Mouse (Mus musculus): ENCODE data around the gene Rbm25. TPM values are rescaled to one million over a fixed set of nuclear protein-coding genes. Genes with fewer than 3 reads are reported as not detected.

Gene Rbm25
- total RNA-seq, 2 experiments from 2014 or later, result 92.2 to 103 TPM

DNA sequence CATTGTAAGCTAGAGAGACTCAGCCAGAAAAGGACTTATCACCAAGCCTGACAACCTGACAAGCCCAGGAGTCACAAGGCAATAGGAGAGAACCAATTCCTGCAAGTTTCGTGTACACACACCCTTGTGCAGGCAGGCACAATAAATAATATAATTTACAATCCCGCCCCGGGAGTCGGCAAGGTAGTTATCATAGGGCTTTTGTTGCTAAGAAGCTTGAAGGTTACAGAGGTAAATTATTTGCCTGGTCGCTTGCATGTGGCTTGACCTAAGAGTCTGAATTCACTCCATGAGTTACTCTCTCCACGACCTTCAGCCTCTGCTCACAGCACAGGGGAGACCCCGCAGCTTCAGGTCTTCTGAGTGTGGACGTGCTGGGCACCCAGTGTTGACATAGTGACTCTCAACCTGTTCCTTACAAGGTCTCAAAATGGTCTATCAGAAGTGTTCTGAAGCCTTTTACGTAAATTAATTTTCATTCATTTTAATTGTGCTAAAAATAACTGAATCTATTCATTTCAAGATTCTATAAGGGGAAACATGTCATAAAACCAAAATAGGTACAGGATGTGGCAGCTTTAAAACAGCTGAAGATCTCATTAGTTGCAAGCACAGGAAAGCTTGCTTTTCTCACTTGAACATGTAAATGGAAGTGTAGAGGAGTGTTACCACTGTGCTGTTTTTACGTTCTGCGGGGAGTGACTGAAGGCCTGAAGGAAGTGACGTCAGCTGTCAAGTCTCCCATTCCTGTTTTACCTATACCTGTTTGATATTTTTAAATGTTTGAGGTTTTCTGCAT is 95.7 kb downstream of the Rbm25 start:
- DNase-seq (ENCODE audit: low spot score in 2 of 2), result no peak

DNA sequence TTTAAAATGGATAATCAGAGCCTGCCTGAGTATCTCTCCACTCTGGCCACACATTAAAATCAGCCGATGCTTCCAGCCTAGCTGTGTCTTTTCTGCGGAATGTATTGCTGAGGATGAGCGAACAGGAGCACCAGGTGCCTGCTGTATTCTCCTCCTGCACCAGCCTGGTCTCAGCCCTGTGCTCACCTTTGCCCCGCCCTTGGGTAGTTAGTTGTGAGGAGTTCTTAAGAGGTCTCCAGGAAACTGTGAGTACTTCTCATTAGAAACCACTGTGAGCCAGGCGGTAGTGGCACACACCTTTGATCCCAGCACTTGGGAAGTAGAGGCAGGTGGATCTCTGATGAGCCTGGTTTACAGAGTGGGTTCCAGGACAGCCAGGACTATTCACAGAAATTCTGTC is 101.2 kb downstream of the Rbm25 start:
- DNase-seq (ENCODE audit: low spot score in 2 of 2), result no peak

Other genes with a start within 250 kb of the Rbm25 start
- gene Dpf3, start 143.5 kb upstream of the Rbm25 start, total RNA-seq (2021), result 10 to 100 TPM; 21.3 to 22.9 TPM
- 10 to 100 TPM; 26.3 to 28.4 TPM for gene Dcaf4, start 110.8 kb upstream of the Rbm25 start, total RNA-seq (2021)
- gene Zfyve1, start 34.0 kb upstream of the Rbm25 start, total RNA-seq (2021), result 10 to 100 TPM; 45.9 to 48.2 TPM
- gene Psen1, start 56.9 kb downstream of the Rbm25 start, total RNA-seq (2021), result 10 to 100 TPM; 67.9 to 73.2 TPM
- gene Papln, start 132.4 kb downstream of the Rbm25 start, total RNA-seq (2021), result 1 to 10 TPM; 2.4 to 3.7 TPM